Mouse (Mus musculus) frontal cortex, postnatal 36 days (tissue): ENCODE results near the gene Lars2.

ENCODE experiments used
- DNase-seq, 2 experiments: peaks; one replicate each; pipeline ENCODE4 v3.0.0; 2022; ENCODE audit warnings: low spot score in 2 of 2

The Lars2 gene

GRCm38 (mm10) chr9:123475569-123475968 lies 108.8 kb downstream of the Lars2 start:
- DNase-seq = no peak

- DNase-seq = peak in 1 of 2 experiments; percentile 21
These were observed 111.4 kb downstream of the Lars2 start for GRCm38 (mm10) chr9:123478031-123478585.

- DNase-seq = peak in 1 of 2 experiments; percentile 33
These were observed 112.0 kb downstream of the Lars2 start, which contains the start of gene Limd1 for GRCm38 (mm10) chr9:123478586-123479195. TSS of gene Limd1 (plus strand) at chr9:123478706.

- no peak for DNase-seq
These were observed 112.5 kb downstream of the Lars2 start for GRCm38 (mm10) chr9:123479196-123479669.

GRCm38 (mm10) chr9:123479876-123480252 lies 113.1 kb downstream of the Lars2 start:
- no peak for DNase-seq

- no peak for DNase-seq
These were observed 113.7 kb downstream of the Lars2 start for GRCm38 (mm10) chr9:123480253-123480921.

GRCm38 (mm10) chr9:123481136-123481535 lies 114.4 kb downstream of the Lars2 start:
- no peak for DNase-seq

GRCm38 (mm10) chr9:123483598-123483997 lies 116.9 kb downstream of the Lars2 start:
- no peak for DNase-seq

- no peak for DNase-seq
These were observed 118.1 kb downstream of the Lars2 start for GRCm38 (mm10) chr9:123484830-123485229.

- no peak for DNase-seq
These were observed 118.8 kb downstream of the Lars2 start for GRCm38 (mm10) chr9:123485561-123485960.

- no peak for DNase-seq
These were observed 119.9 kb downstream of the Lars2 start for GRCm38 (mm10) chr9:123486635-123487034.

- DNase-seq = no peak
These were observed 122.3 kb downstream of the Lars2 start for GRCm38 (mm10) chr9:123489073-123489472.

- no peak for DNase-seq
These were observed 123.1 kb downstream of the Lars2 start for GRCm38 (mm10) chr9:123489727-123490343.

GRCm38 (mm10) chr9:123490930-123491329 lies 124.2 kb downstream of the Lars2 start:
- DNase-seq = no peak

- DNase-seq = peak in 1 of 2 experiments; percentile 62
These were observed 125.3 kb downstream of the Lars2 start for GRCm38 (mm10) chr9:123491917-123492585.

- no peak for DNase-seq
These were observed 129.9 kb downstream of the Lars2 start for GRCm38 (mm10) chr9:123496665-123497064.

GRCm38 (mm10) chr9:123497906-123498305 lies 131.2 kb downstream of the Lars2 start:
- DNase-seq = no peak

GRCm38 (mm10) chr9:123500480-123500879 lies 133.8 kb downstream of the Lars2 start:
- no peak for DNase-seq

- peak; percentile 66 to 72 for DNase-seq
These were observed 136.6 kb downstream of the Lars2 start for GRCm38 (mm10) chr9:123503171-123503834.

GRCm38 (mm10) chr9:123504325-123504724 lies 137.6 kb downstream of the Lars2 start:
- DNase-seq = peak in 1 of 2 experiments; percentile 51

- no peak for DNase-seq
These were observed 138.9 kb downstream of the Lars2 start for GRCm38 (mm10) chr9:123505598-123505997.
